In genomic region chrX:19903962-19904930, GRCm38 (mm10) we compare ENCODE assay signal across 9 mouse cellular contexts.
A peak's percentile ranks its signal among the peaks of the same experiment; 100 is the strongest.
DNase-seq lines count a peak whose midpoint lies in the region; ATAC-seq lines count a peak whose summit lies in the region.
"Had no signal": no experiment of that assay in that cellular context is flagged by ENCODE, and none has a peak within 500 bp of the region (broad histone marks: within the 10 kb centered on the region; RNA-seq: fewer than 3 reads in every experiment).

No protein-coding gene starts in this region.

- intact Hi-C loops in heart, postnatal 10 days (cut with DNase I) = no loop called here

- peak; percentile 78 for ATAC-seq in midbrain, embryonic 14.5 days (ENCODE audit: low FRiP score, low TSS enrichment)
- no peak for ATAC-seq in cerebellum, adult (ENCODE audit: insufficient number of reproducible peaks, low FRiP score, low TSS enrichment)

- no peaks in the 10 kb centered on the region for H3K27me3 ChIP-seq in midbrain, embryonic 14.5 days (ENCODE audit: control insufficient read depth, insufficient read depth, low read length)
- H3K27me3 ChIP-seq: megakaryocyte, embryonic 14.5 days had no signal

- no peaks in the 10 kb centered on the region for H3K4me1 ChIP-seq in midbrain, embryonic 14.5 days (ENCODE audit: control insufficient read depth, insufficient read depth, low read length)
- H3K4me1 ChIP-seq: megakaryocyte, embryonic 14.5 days had no signal

- 54% methylated on average over 6 of the region's 6 CpGs for WGBS in midbrain, embryonic 14.5 days

- no peak overlapping the region for H3K4me3 ChIP-seq in midbrain, embryonic 14.5 days (replicated peaks; ENCODE audit: low read depth, low read length)
- H3K4me3 ChIP-seq: megakaryocyte, embryonic 14.5 days had no signal

- H3K27ac ChIP-seq in midbrain, embryonic 14.5 days (replicated peaks; ENCODE audit: low read depth, low read length) = no peak overlapping the region

- H3K9me3 ChIP-seq in midbrain, embryonic 14.5 days (ENCODE audit: control insufficient read depth, low read length) = no peaks in the 10 kb centered on the region
- H3K9me3 ChIP-seq: megakaryocyte, embryonic 14.5 days had no signal

- no peak overlapping the region for H3K9ac ChIP-seq in midbrain, embryonic 14.5 days (replicated peaks; ENCODE audit: low read length)

- H3K36me3 ChIP-seq in midbrain, embryonic 14.5 days (ENCODE audit: control insufficient read depth, insufficient read depth, low read length) = no peaks in the 10 kb centered on the region

- no peak overlapping the region for H3K4me2 ChIP-seq in midbrain, embryonic 14.5 days (ENCODE audit: low read length)

- peak; percentile 17 for DNase-seq in ovary, adult 18-20 months (ENCODE audit: low spot score)
- no peak for DNase-seq in ovary, postnatal 10 days (ENCODE audit: low spot score)
- peak; percentile 19 for DNase-seq in embryo, embryonic 9.5 days (ENCODE audit: extremely low spot score)
- DNase-seq in heart, postnatal 10 days = peak; percentile 38 to 53
- DNase-seq in layer of hippocampus, adult 18-20 months (ENCODE audit: low spot score in 2 of 2) = peak; percentile 24 to 42
- DNase-seq in midbrain, embryonic 14.5 days = peak; percentile 39
- DNase-seq in cerebellum, adult 9-10 months = no peak

Comparison
In these comparisons a context has a peak if more than half of its experiments do, and no peak if none do; other contexts are left out.
1. DNase-seq: peak in ovary, adult 18-20 months (single experiment), embryo, embryonic 9.5 days (single experiment), heart, postnatal 10 days (2 of 2), layer of hippocampus, adult 18-20 months (2 of 2) and midbrain, embryonic 14.5 days (single experiment); none in ovary, postnatal 10 days (single experiment) and cerebellum, adult 9-10 months (single experiment).